Mouse (Mus musculus) neural tube, embryonic 15.5 days (tissue): ENCODE data around the gene Tnrc6c. TPM values are rescaled to one million over a fixed set of nuclear protein-coding genes. Genes with fewer than 3 reads are reported as not detected.

Experiments
- ATAC-seq: fragments of 200-750 bp; cut with Nextera tagmentation; 2 replicates; pipeline ENCODE4 v1.8.0; 2017; ENCODE audit warnings: mild to moderate bottlenecking, moderate TSS enrichment, moderate library complexity; ENCODE audit not compliant: low FRiP score
- H3K27ac ChIP-seq: fragments of 300-500 bp; sonication (generic); replicated peaks from 2 replicates; pipeline ENCODE4 v1.5.1; 2015; ENCODE audit warnings: mild to moderate bottlenecking, inconsistent platforms
- H3K27me3 ChIP-seq: fragments of 300-500 bp; sonication (generic); replicated peaks from 2 replicates; pipeline ENCODE4 v1.6.1; 2015; ENCODE audit warnings: inconsistent platforms
- H3K36me3 ChIP-seq: fragments of 300-500 bp; sonication (generic); 2 replicates; pipeline ENCODE4 v1.6.1; 2015; ENCODE audit warnings: inconsistent platforms
- H3K4me1 ChIP-seq: fragments of 300-500 bp; sonication (generic); 2 replicates; pipeline ENCODE4 v1.6.1; 2015; ENCODE audit warnings: inconsistent platforms
- H3K4me2 ChIP-seq: fragments of 300-500 bp; sonication (generic); 2 replicates; pipeline ENCODE4 v1.6.1; 2015; ENCODE audit warnings: inconsistent platforms, mild to moderate bottlenecking, moderate library complexity
- H3K4me3 ChIP-seq: fragments of 300-500 bp; sonication (generic); replicated peaks from 2 replicates; pipeline ENCODE4 v1.5.1; 2015; ENCODE audit warnings: mild to moderate bottlenecking, inconsistent platforms
- H3K9ac ChIP-seq: fragments of 300-500 bp; sonication (generic); replicated peaks from 2 replicates; pipeline ENCODE4 v1.6.1; 2015; ENCODE audit warnings: mild to moderate bottlenecking, inconsistent platforms
- H3K9me3 ChIP-seq: fragments of 300-500 bp; sonication (generic); replicated peaks from 2 replicates; pipeline ENCODE4 v1.6.1; 2016; ENCODE audit warnings: inconsistent platforms
- WGBS: fragments of 180-500 bp; shearing (Covaris S2); methylation state at CpG from one replicate; pipeline ENCODE4 v1.1.7; 2015; ENCODE audit warnings: mixed read lengths; 5-methylcytosine and 5-hydroxymethylcytosine counted together
- polyA plus RNA-seq: library from polyadenylated mRNA; unstranded; fragments of >200 nt; fragmentation: Nextera tagmentation; extraction: Ambion mirVana; gene quantifications from 2 replicates; pipeline ENCODE4 v1.2.1, GENCODE M21; 2015

Gene Tnrc6c
- polyA plus RNA-seq, 1 experiment from 2014 or later = 23.6 TPM

GRCm38 (mm10) chr11:117710815-117711294 lies 56.8 kb downstream of the Tnrc6c start:
- H3K4me2 ChIP-seq = no peak overlapping the region
- H3K27ac ChIP-seq = no peak overlapping the region
- peaks cover 14% of the 10 kb centered on the region for H3K4me1 ChIP-seq
- no peak overlapping the region for H3K9ac ChIP-seq
- peaks cover 23% of the 10 kb centered on the region for H3K36me3 ChIP-seq
- 82% methylated on average over 2 of the region's 2 CpGs for WGBS
- ATAC-seq = no peak
- H3K9me3 ChIP-seq = no peaks in the 10 kb centered on the region
- H3K27me3 ChIP-seq = no peaks in the 10 kb centered on the region
- no peak overlapping the region for H3K4me3 ChIP-seq

GRCm38 (mm10) chr11:117712065-117712464 lies 58.0 kb downstream of the Tnrc6c start:
- peaks cover 32% of the 10 kb centered on the region for H3K36me3 ChIP-seq
- no peak for ATAC-seq
- no peak overlapping the region for H3K4me3 ChIP-seq
- H3K9ac ChIP-seq = no peak overlapping the region
- 97% methylated on average over 1 of the region's 1 CpGs for WGBS
- no peak overlapping the region for H3K4me2 ChIP-seq
- no peaks in the 10 kb centered on the region for H3K9me3 ChIP-seq
- H3K4me1 ChIP-seq = peaks cover 12% of the 10 kb centered on the region
- H3K27me3 ChIP-seq = no peaks in the 10 kb centered on the region
- no peak overlapping the region for H3K27ac ChIP-seq

- H3K27me3 ChIP-seq = no peaks in the 10 kb centered on the region
- no peaks in the 10 kb centered on the region for H3K9me3 ChIP-seq
- H3K4me3 ChIP-seq = no peak overlapping the region
- H3K27ac ChIP-seq = no peak overlapping the region
- H3K4me2 ChIP-seq = no peak overlapping the region
- no peak for ATAC-seq
- 92% methylated on average over 6 of the region's 6 CpGs for WGBS
- H3K9ac ChIP-seq = no peak overlapping the region
- peaks cover 42% of the 10 kb centered on the region for H3K36me3 ChIP-seq
- H3K4me1 ChIP-seq = peaks cover 12% of the 10 kb centered on the region
Observed at GRCm38 (mm10) chr11:117713375-117713774, 59.3 kb downstream of the Tnrc6c start.

- WGBS = 95% methylated on average over 3 of the region's 3 CpGs
- no peaks in the 10 kb centered on the region for H3K27me3 ChIP-seq
- no peaks in the 10 kb centered on the region for H3K4me1 ChIP-seq
- H3K9ac ChIP-seq = no peak overlapping the region
- no peaks in the 10 kb centered on the region for H3K9me3 ChIP-seq
- no peak overlapping the region for H3K4me3 ChIP-seq
- no peak for ATAC-seq
- H3K4me2 ChIP-seq = no peak overlapping the region
- no peak overlapping the region for H3K27ac ChIP-seq
- H3K36me3 ChIP-seq = peaks cover 85% of the 10 kb centered on the region
Observed at GRCm38 (mm10) chr11:117718838-117719237, 64.7 kb downstream of the Tnrc6c start.

- peaks cover 5% of the 10 kb centered on the region for H3K4me1 ChIP-seq
- no peak overlapping the region for H3K4me3 ChIP-seq
- ATAC-seq = no peak
- H3K9ac ChIP-seq = no peak overlapping the region
- peaks cover 48% of the 10 kb centered on the region for H3K36me3 ChIP-seq
- WGBS = 87% methylated on average over 6 of the region's 6 CpGs
- no peaks in the 10 kb centered on the region for H3K9me3 ChIP-seq
- no peak overlapping the region for H3K27ac ChIP-seq
- no peak overlapping the region for H3K4me2 ChIP-seq
- H3K27me3 ChIP-seq = no peaks in the 10 kb centered on the region
Observed at GRCm38 (mm10) chr11:117724604-117725301, 70.7 kb downstream of the Tnrc6c start.

- Histone ChIP-seq H3K27me3 (no peaks in the 10 kb centered on the region), H3K4me3 (no peak overlapping the region), H3K9me3 (no peaks in the 10 kb centered on the region), H3K27ac (no peak overlapping the region), H3K4me1 (peaks cover 16% of the 10 kb centered on the region), H3K9ac (no peak overlapping the region), H3K4me2 (no peak overlapping the region), H3K36me3 (peaks cover 28% of the 10 kb centered on the region)
- 92% methylated on average over 4 of the region's 4 CpGs for WGBS
- no peak for ATAC-seq
Observed at GRCm38 (mm10) chr11:117727031-117727430, 72.9 kb downstream of the Tnrc6c start.

- Histone ChIP-seq H3K4me2 (no peak overlapping the region), H3K9me3 (no peaks in the 10 kb centered on the region), H3K27me3 (no peaks in the 10 kb centered on the region), H3K9ac (no peak overlapping the region), H3K27ac (peak overlapping the region; percentile 48; the same call in 1 of the 2 replicates), H3K36me3 (peaks cover 25% of the 10 kb centered on the region), H3K4me1 (peaks cover 16% of the 10 kb centered on the region), H3K4me3 (no peak overlapping the region)
- ATAC-seq = no peak
- WGBS = 87% methylated on average over 5 of the region's 5 CpGs
Observed at GRCm38 (mm10) chr11:117728245-117728644, 74.2 kb downstream of the Tnrc6c start.

GRCm38 (mm10) chr11:117728841-117729240 lies 74.8 kb downstream of the Tnrc6c start:
- H3K9me3 ChIP-seq = no peaks in the 10 kb centered on the region
- ATAC-seq = no peak
- 77% methylated on average over 1 of the region's 1 CpGs for WGBS
- H3K27ac ChIP-seq = no peak overlapping the region; the same call in 1 of the 2 replicates
- H3K9ac ChIP-seq = no peak overlapping the region
- peaks cover 16% of the 10 kb centered on the region for H3K4me1 ChIP-seq
- H3K4me3 ChIP-seq = no peak overlapping the region
- H3K4me2 ChIP-seq = no peak overlapping the region
- H3K36me3 ChIP-seq = peaks cover 26% of the 10 kb centered on the region
- H3K27me3 ChIP-seq = no peaks in the 10 kb centered on the region

- no peaks in the 10 kb centered on the region for H3K9me3 ChIP-seq
- H3K27me3 ChIP-seq = no peaks in the 10 kb centered on the region
- no peak overlapping the region for H3K9ac ChIP-seq
- no peak overlapping the region for H3K4me3 ChIP-seq
- no peak for ATAC-seq
- no peak overlapping the region for H3K4me2 ChIP-seq
- 84% methylated on average over 3 of the region's 3 CpGs for WGBS
- peaks cover 16% of the 10 kb centered on the region for H3K4me1 ChIP-seq
- H3K36me3 ChIP-seq = peaks cover 24% of the 10 kb centered on the region
- 0 out of 2 replicates have a peak overlapping the region, but pooled peaks have one; percentile 25 for H3K27ac ChIP-seq
Observed at GRCm38 (mm10) chr11:117729341-117729740, 75.3 kb downstream of the Tnrc6c start.

GRCm38 (mm10) chr11:117729798-117730489 lies 75.9 kb downstream of the Tnrc6c start:
- Histone ChIP-seq H3K9ac (no peak overlapping the region), H3K9me3 (no peaks in the 10 kb centered on the region), H3K27ac (peak overlapping the region; percentile 33), H3K36me3 (peaks cover 28% of the 10 kb centered on the region), H3K27me3 (no peaks in the 10 kb centered on the region), H3K4me1 (peaks cover 16% of the 10 kb centered on the region), H3K4me2 (no peak overlapping the region), H3K4me3 (no peak overlapping the region)
- no peak for ATAC-seq
- WGBS = 80% methylated on average over 7 of the region's 7 CpGs

GRCm38 (mm10) chr11:117730490-117730838 lies 76.4 kb downstream of the Tnrc6c start:
- no peak for ATAC-seq
- 63% methylated on average over 4 of the region's 4 CpGs for WGBS
- no peak overlapping the region for H3K4me3 ChIP-seq

GRCm38 (mm10) chr11:117731470-117731869 lies 77.4 kb downstream of the Tnrc6c start:
- 80% methylated on average over 7 of the region's 7 CpGs for WGBS
- Histone ChIP-seq H3K9ac (no peak overlapping the region), H3K36me3 (peaks cover 35% of the 10 kb centered on the region), H3K4me2 (no peak overlapping the region), H3K27ac (no peak overlapping the region), H3K4me3 (no peak overlapping the region), H3K27me3 (no peaks in the 10 kb centered on the region), H3K4me1 (peaks cover 16% of the 10 kb centered on the region), H3K9me3 (no peaks in the 10 kb centered on the region)
- ATAC-seq = no peak

More at GRCm38 (mm10) chr11:117730490-117730838, 76.4 kb downstream of the Tnrc6c start:
- Histone ChIP-seq H3K36me3 (peaks cover 34% of the 10 kb centered on the region), H3K4me1 (peaks cover 16% of the 10 kb centered on the region), H3K9ac (no peak overlapping the region), H3K9me3 (no peaks in the 10 kb centered on the region), H3K27me3 (no peaks in the 10 kb centered on the region), H3K4me2 (no peak overlapping the region), H3K27ac (peak overlapping the region; percentile 33; the same call in 1 of the 2 replicates)
